Mouse (Mus musculus) cerebral cortex, adult 2 months (tissue): ENCODE data around the gene Arfgap3.

Experiments
- WGBS: fragments of 180-500 bp; shearing (Covaris S2); methylation state at CpG from one replicate; pipeline ENCODE4 v1.1.7; 2018; 5-methylcytosine and 5-hydroxymethylcytosine counted together

The Arfgap3 gene

DNA sequence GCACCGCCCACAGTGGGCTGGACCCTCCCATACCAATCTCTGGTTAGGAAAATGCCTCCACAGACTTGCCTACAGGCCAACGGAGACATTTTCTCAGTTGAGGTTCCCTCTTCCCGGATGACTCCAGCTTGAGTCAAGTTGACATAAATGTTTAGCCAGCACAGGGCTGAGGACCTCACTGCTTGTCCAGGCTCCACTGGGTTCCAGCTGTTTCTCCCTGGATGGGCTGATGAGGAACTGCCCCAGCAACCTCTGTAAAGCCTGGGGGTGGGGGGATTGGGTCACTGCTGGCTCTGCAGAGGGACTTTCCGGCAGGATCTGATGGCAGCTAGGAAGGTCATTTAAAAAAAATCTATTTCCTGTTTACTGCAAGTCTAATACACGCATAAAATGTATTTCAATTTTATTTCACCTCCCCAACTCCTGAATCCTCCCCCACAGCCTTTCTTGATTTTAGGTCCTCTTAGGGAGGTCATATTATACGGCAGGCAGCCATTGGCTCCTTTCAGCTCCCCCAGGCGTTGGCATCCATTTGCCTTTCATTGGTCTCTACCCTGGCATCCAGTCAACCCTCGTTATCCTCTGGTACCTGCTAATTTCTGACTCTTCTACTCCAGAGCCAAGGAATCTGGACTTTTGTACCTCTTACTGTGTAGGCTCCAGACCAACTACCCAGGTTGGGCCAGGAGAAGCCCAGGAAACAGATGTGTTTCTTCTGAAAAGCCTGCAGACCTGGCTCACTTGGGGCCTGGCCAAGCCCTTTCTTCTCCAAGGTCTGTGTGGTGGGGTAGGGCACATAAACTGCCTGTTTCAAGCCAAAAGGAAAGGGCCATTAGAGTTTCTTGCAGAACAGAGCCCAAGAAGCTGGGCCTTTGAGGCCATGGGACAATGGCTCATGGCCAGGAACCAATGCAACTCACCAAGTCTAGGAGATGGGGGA, 56.1 kb downstream of the Arfgap3 start:
- 76% methylated on average over 8 of the region's 8 CpGs for WGBS

DNA sequence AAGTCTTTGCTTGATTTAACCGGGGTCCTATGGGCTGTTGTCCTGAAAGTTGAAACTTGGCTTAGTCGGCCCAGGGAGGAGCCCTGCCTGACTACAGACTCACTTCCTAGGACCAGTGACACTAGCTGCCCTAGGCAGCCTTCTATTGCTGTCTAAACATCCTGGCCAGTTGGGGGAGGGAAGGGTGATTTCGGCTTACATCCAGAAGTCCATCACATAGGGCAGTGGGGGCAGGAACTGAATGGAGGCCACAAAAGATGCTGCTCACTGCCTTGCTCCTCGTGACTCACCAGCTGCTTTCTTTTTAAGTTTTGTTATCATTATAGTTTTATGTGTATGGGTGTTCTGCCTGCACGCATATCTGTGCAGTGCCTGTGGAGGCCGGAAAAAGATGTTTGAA, 56.9 kb downstream of the Arfgap3 start:
- 71% methylated on average over 6 of the region's 6 CpGs for WGBS

DNA sequence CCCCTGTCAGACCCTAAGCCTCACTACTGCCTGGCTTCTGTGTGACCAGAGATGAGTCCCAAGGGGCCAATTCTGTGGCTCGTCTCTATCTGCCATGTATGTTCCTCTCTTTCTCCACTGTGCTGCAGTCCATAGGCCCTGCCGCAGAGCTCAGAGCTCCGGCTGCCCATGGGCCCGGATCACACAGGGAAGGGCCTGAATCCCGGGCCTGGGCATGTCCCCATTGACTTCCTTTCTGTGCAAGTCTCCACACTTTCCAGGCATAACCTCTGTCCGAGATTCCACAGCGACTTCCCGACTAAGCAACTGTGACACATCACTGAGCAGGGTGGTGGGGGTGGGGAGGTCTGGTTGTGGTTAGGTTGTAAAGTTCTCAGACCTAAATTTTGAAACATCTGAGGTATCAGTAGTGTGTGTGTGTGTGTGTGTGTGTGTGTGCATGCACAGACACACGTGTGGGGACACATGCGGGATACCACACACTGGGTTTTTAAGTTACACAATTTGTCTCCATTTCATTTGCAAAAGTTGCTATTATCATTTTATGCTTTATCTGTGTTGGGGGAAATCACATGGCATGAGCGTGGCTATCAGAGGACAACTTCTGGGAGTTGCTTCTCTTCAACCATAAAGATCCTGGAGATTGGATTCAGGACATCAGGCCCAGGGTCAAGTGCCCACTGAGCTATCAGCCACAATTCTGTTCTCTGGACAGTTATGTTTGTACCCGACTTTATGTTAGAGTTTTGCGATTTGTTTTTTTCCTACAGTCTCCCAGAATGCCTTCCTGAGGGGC, 57.6 kb downstream of the Arfgap3 start:
- WGBS: 85% methylated on average over 13 of the region's 13 CpGs

DNA sequence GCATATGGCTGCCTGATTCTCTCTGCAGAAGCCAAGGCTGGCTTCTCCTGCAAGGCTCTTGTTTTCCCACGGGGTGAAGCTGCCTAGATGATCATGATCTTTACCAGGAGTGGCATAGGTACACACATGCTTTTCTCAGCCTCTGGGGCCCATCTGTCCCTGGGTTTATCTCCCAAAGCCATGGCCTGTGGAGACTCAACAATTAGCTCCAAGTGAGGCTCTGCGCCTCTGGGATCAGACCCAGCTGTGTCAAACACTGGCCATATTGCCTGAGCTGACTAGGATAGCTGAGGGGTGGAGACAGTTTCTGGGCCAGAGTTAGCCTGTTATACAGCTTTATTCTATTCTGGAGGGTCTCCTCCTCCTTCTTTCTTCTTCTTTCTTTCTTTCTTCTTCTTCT, 59.1 kb downstream of the Arfgap3 start:
- 86% methylated on average over 2 of the region's 2 CpGs for WGBS

DNA sequence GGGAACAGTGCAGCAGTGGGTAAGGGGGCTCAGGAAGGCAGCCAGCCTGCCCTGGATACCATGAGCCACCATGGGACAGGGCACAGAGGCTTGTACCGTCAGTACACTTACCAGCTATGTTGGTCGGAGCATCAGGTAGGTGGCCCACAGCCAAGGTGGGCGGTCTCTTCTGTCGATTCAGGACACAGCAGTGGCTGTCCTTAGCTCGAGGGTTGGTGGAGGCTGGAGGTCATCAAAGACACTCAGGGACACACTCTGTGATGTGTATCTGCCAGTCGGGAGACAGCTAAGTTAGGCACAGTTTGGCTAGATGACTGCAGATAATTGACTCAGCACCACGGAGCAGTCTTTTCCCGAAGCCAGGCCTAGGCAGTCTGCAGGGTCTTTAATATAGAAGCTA, 65.2 kb downstream of the Arfgap3 start:
- WGBS: 74% methylated on average over 8 of the region's 8 CpGs

DNA sequence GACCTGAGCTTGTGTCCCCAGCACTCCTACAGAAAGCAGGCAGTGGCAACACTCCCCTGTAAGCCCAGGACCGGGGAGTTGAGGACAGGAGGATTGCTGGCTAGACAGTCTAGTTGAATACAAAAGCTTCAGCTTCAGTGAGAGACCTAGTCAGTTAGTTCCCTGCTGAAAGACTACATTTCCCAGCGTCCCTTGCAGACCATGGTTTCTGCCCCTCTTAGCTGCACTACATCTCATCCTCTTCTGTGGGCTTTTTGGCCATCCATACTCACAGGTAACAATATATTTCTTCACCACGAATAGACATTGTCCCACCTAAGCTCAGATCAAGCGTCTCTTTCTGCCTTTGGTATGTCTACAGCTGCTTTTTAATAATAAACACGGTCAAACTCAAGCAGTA, 67.7 kb downstream of the Arfgap3 start:
- WGBS: 78% methylated on average over 5 of the region's 5 CpGs

DNA sequence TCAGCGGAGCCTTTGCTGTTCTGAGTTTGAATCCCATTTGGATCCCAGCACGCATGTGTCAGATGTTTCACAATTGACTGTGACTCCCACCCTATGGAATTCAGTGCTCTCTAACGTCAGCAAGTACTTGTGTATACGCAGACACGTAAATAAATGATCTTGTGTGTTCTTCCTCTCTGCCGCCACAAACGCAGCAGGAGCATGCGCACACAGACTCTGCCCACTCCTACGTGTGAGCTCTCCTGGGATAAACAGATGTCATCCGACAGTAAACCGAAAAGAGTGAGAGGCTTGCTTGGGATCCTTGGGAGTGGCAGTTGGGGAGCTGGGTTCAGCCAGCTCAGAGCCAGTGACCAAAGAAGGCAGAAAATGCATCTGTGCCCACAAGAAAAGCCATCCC, 68.7 kb downstream of the Arfgap3 start:
- WGBS: 78% methylated on average over 11 of the region's 11 CpGs

DNA sequence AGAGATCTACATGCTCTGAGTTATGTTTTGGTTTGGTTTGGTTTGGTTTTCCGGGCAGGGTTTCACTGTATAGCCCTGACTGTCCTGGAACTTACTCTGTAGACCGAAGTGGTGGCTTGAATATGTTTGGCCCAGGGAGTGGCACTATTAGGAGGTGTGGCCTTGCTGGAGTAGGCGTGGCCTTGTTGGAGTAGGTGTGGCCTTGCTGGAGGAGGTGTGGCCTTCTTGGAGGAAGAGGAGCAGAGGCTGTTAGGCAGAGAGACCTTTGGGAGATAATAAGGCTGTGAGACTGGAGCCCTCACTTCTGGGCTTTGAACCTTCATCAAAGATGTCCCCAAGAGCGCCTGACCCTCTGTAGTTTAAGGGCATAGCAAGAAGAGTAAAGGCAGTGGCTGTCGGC, 71.5 kb downstream of the Arfgap3 start:
- 88% methylated on average over 5 of the region's 5 CpGs for WGBS

DNA sequence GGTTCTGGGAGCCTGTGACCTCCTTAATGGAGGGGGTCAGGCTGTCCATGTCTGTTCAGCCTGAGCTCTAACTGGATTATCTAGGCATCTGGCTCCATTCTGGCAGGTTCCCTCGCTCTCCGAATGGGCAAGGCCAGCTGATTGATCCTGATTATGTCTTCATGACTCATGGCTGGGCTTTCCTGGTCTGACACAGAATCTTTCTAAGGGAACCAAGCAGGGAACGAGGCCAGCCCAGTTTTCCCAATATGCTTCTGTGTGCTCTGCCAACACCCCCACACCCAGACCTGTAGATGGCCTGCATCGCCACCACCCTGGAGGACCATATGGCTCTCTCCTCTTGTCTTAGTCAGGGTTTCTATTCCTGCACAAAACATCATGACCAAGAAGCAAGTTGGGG, 72.6 kb downstream of the Arfgap3 start:
- 59% methylated on average over 4 of the region's 4 CpGs for WGBS

DNA sequence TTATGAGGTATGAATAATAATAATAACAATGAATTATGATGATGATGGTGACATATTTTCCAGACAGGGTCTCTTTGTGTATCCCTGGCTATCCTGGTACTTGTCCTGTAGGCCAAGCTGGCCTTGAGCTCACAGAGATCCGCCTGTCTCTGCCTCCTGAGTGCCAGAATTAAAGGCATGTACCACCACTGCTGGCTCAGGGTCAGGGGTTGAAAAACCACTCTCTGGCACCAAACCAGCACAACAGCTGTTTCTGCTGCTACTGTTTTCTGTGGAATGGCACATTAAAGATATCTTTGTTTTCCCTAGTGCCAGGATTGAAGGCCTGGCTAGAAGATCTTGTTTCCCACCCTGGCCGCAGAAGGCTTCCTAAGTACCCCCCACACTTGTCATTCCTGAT, 77.0 kb downstream of the Arfgap3 start:
- WGBS: 89% methylated on average over 2 of the region's 2 CpGs

DNA sequence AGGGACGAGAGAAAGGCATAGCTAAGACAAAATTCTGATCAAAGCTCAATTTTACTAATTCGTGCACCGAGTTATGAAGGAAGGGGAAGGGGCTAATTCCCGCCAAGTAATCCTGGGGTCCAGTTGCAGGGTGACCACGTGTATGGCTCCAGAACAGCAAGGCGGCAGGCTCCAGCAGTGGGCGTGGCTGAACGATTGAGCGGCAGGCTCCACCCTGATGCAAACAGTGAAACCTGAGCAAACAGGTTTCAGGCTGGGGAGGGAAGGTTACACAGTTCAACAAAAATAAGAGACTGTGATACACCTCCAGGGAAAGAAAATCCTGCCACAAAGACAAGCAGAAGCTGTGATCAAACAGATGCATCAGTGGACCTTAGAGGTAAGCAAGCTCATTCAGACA, 78.8 kb downstream of the Arfgap3 start:
- 59% methylated on average over 9 of the region's 9 CpGs for WGBS

DNA sequence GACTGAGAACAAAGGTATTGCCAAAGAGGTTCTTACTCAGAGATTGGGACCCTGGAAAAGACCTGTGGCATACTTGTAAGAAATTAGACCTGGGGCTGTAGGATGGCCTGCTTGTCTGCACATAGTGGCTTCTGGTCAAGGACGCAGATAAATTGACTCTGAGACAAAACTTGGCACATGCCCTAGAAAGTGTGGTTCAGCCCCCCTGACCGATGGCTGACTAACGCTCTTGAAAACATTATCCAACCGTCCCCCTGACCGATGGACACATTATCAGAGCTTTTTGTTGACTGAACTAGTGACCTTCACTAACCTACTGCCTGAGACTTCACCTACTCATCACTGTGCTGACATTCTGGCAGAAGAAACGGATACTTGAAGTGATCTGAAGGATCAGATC, 80.1 kb downstream of the Arfgap3 start:
- 89% methylated on average over 6 of the region's 6 CpGs for WGBS

DNA sequence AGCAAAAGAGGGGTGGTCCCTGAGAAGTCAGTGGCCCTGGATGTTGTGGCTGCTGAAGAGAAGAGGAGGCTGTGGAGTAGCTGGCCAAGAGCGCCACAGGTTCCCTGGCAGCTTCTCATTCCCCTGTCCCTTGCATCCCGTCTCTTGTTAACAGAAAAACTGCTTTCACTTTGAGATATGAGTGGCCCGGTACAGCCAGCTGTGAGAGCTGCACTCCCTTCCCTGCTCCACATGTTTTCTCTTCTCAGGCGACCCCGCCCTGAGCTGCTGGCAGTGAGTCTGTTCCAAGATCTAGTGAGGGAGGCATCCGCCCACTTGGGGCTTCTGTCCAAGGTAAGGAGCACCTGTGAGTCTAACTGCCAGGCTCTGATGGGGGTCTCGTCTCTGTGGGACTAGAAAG, 81.6 kb downstream of the Arfgap3 start:
- WGBS: 69% methylated on average over 7 of the region's 7 CpGs

DNA sequence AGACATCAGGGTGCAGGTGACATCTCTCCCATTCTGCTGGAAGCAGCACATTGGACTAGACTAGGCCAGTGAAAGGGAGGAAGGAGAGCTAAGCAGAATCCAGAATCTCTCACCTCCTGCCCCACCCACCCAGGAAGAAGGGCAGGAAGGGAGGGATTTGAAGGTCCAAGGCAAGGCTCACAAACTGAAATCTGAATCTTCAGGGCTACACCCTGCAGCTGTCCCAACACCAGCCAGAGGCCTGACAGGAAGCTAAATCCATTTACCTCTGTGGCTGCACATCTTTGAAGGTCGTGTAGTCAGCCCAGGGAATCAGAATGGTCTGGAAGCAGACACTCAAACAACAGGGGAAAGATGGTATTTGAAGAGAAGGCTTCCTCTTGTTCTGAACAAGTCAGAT, 84.8 kb downstream of the Arfgap3 start:
- WGBS: 71% methylated on average over 1 of the region's 1 CpGs

DNA sequence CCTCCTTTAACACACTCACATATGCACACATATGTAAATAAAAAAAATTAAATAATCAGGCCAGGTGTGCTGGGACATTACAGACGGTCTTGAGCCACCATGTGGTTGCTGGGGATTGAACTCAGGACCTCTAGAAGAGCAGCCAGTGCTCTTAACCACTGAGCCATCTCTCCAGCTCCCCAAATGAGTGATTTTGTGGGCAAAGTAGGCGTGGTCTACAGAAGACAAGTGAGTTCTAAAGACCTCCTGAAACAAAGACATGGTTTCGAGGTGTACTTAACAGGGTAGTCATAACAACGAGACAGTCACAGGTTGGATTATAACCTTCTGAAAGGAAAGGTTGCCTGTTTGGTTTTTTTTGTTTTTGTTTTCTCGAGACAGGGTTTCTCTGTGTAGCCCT, 86.6 kb downstream of the Arfgap3 start:
- WGBS: 87% methylated on average over 5 of the region's 5 CpGs

DNA sequence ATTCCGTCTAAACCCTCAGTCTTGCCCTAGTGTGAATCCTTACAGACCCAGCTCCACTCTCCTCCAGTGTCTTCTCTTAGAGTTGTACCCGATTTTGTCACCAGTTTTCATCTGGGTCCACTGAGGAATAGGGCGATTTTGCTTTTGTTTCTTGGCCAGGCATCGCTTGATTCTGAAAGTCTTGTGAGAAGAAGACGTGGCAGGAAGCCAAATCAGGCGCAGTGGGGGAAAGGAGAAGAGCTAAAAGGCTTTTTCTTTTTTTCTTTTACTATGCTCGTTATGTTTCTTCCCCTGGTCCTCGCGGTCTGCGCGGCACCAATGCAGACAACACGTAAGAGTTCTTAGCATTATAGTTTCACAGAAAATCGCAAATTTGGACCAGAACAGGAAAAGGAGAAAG, 92.1 kb downstream of the Arfgap3 start:
- 20% methylated on average over 13 of the region's 13 CpGs for WGBS

DNA sequence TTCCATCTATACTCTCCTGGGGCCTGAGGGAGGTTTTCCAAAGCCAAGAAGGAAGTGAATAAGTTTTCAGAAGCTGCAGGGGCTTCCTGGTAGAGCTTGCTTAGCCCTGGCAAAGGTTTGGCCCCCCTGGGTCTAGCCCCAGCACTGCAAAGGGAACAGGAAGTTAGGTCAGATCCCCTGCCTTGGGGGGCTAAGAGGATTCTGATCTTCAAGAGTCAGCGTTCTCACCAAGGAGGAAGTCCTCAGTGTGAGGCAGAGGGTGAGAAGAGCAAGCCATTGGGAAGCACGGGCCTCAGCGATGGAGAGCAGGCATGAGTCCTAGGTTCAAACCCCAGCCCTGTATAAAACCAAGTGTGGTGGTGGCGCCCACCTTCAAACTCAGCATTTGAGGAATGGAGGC, 93.6 kb downstream of the Arfgap3 start:
- WGBS: 83% methylated on average over 4 of the region's 4 CpGs

DNA sequence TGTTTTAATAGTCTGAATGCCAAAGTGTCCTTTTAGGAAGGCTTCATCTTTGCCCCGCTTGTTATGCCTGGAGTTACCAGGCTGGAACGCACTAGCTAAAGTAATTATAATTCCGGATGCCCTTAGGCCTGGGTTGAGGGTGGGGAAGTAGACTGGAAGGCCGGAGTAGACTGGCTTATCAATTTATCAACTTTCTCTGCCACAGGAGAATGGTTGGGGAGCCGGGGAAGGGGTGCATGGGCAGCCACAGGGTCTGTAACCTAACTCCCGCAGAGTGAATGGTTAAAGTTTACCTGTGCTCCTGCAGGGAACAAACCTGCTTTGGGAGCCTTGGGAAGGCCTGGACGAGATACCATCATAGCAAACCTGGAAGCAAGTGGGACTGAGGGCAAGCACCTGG, 94.1 kb downstream of the Arfgap3 start:
- WGBS: 85% methylated on average over 7 of the region's 7 CpGs

DNA sequence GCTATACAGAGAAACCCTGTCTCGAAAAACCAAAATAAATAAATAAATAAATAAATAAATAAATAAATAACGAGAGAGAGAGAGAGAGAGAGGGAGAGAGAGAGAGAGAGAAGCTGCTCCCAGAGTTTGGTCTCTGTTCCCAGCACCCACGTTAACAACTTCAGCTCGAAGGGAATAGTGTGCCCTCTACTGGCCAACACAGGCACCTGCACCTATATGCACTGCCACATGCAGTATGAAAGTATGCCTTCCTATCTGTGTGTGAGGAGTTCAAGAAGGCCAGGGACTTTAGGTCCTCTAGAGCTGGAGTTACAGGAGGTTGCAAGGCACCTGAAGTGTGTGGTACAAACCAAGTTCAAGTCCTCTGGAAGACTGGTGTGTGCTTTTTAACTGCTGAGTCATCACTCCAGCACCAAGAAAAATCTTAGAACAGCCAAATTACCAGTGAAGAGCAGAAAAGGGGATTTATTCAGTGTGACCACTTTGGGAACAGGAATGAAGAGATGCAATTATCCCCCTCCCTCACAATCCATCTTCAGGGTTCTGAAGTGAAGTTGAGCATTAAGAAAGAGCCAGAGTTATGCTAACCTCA, 94.8 kb downstream of the Arfgap3 start:
- 86% methylated on average over 4 of the region's 4 CpGs for WGBS

DNA sequence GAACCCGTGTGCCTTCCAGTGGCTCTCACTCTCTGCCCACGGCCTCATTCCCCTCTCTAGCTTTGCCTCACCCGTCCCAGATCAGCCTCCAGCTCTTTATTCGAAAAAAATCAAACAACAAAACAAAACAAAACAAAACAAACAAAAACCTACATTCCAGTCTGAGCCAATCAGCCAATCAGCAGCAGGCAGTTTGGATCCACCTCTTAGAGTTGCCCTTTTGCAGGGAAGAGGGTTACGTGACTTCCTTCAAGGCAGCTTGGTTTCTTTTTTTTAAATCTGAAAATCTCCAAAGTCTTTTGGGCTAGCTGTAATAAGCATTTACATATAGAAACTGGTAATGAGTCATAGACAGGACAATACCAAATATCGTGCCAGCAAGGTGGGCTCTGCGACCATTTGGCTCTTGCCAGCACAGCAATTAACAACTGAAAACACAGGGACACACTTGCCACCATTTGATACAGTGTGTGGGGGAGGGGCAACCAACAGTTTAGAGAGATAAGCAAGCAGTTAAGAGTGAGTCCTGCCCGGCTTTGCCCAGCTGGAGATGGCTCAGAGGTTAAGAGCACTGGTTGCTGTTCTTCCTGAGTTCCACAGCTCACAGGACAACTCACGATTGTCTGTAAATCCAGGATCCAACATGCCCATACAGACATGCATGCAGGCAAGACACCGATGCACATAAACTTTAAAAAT, 95.5 kb downstream of the Arfgap3 start:
- WGBS: 80% methylated on average over 10 of the region's 10 CpGs

DNA sequence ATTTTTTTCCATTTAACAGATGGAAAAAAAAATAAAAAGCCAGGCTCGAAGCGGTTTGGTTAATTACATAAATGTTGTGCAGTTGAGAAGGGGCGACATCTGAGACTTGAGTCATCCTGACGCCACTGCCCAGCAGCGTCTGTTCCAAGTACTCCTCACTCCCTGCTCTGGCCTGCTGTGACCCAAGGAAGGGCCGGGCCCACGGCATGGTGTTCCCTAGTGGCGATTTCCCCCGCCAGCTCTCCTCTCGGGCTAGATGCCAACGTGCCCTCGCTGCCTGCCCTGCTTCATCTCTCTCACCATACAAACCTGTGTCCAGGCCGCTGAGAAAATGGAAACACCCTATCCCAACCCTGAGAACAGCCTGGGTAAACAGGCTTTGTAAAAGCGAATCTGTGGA, 98.0 kb downstream of the Arfgap3 start:
- 46% methylated on average over 14 of the region's 14 CpGs for WGBS
